Mouse (Mus musculus): ENCODE measurements at regions not wholly inside any gene's neighbourhood (a gene's known extent, or its start where the extent isn't known, plus 50 kb on each side); places are given as distances from the start of the nearest gene placed in this dataset.

GRCm38 (mm10) chr17:64199241-64199933 is 132.3 kb downstream of the Pja2 start:
- H3K4me1 ChIP-seq (ENCODE audit: insufficient read depth): no peaks in the 10 kb centered on the region
- DNase-seq (no peak), ATAC-seq (no peak)
- H3K36me3 ChIP-seq (replicated peaks; ENCODE audit: insufficient read depth, low read length): no peaks in the 10 kb centered on the region
- no peak overlapping the region for H3K4me3 ChIP-seq (ENCODE audit: low read depth, low read length)
- no peak overlapping the region for H3K4me2 ChIP-seq (ENCODE audit: low read depth, low read length)
- no peaks in the 10 kb centered on the region for H3K9me3 ChIP-seq (ENCODE audit: low read length)
- 78% methylated on average over 10 of the region's 10 CpGs for WGBS (ENCODE audit: insufficient replicate concordance)
- TF ChIP-seq CTCF (IDR thresholded peaks at IDR 0.05; ENCODE audit: low read depth) (no peak), EP300 (IDR thresholded peaks at IDR 0.05; ENCODE audit: low read depth) (no peak)
- peaks cover 4% of the 10 kb centered on the region; the same call in 1 of the 2 replicates for H3K27me3 ChIP-seq (ENCODE audit: insufficient read depth, low read length)
- no peak overlapping the region for H3K9ac ChIP-seq (replicated peaks)
- no peak overlapping the region for H3K27ac ChIP-seq (ENCODE audit: low read depth)

DNA sequence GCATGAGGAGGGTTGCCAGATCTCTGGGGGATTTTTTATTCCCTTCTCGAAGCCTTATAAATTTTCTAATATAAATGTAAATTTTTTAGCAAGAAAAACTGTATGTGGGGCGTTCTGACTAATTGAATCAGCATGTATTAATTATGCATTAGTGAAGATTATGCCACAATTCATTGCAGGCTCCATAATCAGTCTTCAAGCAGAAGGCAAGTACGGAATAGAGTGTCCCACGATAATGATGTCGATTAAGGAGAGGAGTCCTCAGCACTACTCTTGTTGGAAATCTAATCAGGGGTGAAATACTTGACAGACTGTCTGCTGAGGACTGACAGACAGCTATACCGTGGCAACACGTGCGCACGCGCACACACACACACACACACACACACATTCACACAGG is 135.3 kb downstream of the Pja2 start:
- Histone ChIP-seq H3K4me3 (ENCODE audit: low read depth, low read length) (no peak overlapping the region), H3K4me2 (ENCODE audit: low read depth, low read length) (no peak overlapping the region), H3K9ac (replicated peaks) (no peak overlapping the region), H3K36me3 (replicated peaks; ENCODE audit: insufficient read depth, low read length) (no peaks in the 10 kb centered on the region), H3K9me3 (ENCODE audit: low read length) (no peaks in the 10 kb centered on the region), H3K4me1 (ENCODE audit: insufficient read depth) (no peaks in the 10 kb centered on the region), H3K27me3 (ENCODE audit: insufficient read depth, low read length) (peaks cover under 1% of the 10 kb centered on the region; the same call in 1 of the 2 replicates), H3K27ac (ENCODE audit: low read depth) (no peak overlapping the region)
- TF ChIP-seq EP300 (IDR thresholded peaks at IDR 0.05; ENCODE audit: low read depth) (no peak), CTCF (IDR thresholded peaks at IDR 0.05; ENCODE audit: low read depth) (no peak)
- DNase-seq (no peak), ATAC-seq (no peak)
- 86% methylated on average over 10 of the region's 10 CpGs for WGBS (ENCODE audit: insufficient replicate concordance)

DNA sequence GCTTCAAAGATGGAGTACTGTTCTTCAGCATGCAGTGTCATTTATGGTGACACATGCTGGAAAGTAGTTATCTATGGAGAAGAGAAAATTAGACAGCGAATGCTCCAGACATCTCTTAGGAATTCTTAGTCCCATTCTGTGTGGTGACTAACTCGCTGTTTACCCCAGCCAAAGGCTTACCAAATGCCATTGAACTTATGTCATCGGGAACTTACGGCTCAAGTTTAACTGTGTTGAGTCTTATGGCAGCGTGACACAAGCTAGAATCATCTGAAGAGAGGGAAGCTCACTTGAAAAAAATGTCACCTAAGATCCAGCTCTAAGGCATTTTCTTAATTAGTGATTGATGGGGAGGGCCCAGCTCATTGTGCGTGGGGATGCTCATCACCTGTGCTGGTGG is 138.7 kb downstream of the Pja2 start:
- DNase-seq (no peak), ATAC-seq (no peak)
- Histone ChIP-seq H3K4me1 (ENCODE audit: insufficient read depth) (no peaks in the 10 kb centered on the region), H3K4me3 (ENCODE audit: low read depth, low read length) (no peak overlapping the region), H3K9me3 (ENCODE audit: low read length) (no peaks in the 10 kb centered on the region), H3K36me3 (replicated peaks; ENCODE audit: insufficient read depth, low read length) (no peaks in the 10 kb centered on the region), H3K4me2 (ENCODE audit: low read depth, low read length) (no peak overlapping the region), H3K27ac (ENCODE audit: low read depth) (no peak overlapping the region), H3K27me3 (ENCODE audit: insufficient read depth, low read length) (no peaks in the 10 kb centered on the region), H3K9ac (replicated peaks) (no peak overlapping the region)
- WGBS (ENCODE audit: insufficient replicate concordance): 79% methylated on average over 6 of the region's 6 CpGs
- TF ChIP-seq EP300 (IDR thresholded peaks at IDR 0.05; ENCODE audit: low read depth) (no peak), CTCF (IDR thresholded peaks at IDR 0.05; ENCODE audit: low read depth) (no peak)

Data from liver, postnatal 0 days (tissue).